Mouse (Mus musculus) gastrocnemius, adult 2 months (tissue): Measurements from ENCODE around the gene 1700025B11Rik. TPM values are rescaled to one million over a fixed set of nuclear protein-coding genes. Genes with fewer than 3 reads are reported as not detected.
"Not testable (repeated sequence)": the region's sequence is repeated elsewhere in the genome, so short reads cannot be mapped to it uniquely, and the experiment has no call there.

Experiments
- DNase-seq: peaks from one replicate; pipeline ENCODE4 v3.0.0; 2022
- H3K27ac ChIP-seq: fragments of 200-600 bp; 2 replicates; pipeline ENCODE4 v1.8.1; 2022; ENCODE audit warnings: mild to moderate bottlenecking
- H3K4me3 ChIP-seq: fragments of 200-600 bp; 2 replicates; pipeline ENCODE4 v1.8.1; 2022; ENCODE audit warnings: mild to moderate bottlenecking, moderate library complexity
- CTCF ChIP-seq: fragments of 200-600 bp; IDR thresholded peaks from 2 replicates; pipeline ENCODE4 v1.8.1; 2022; ENCODE audit warnings: antibody characterized with exemption, mild to moderate bottlenecking, moderate library complexity
- intact Hi-C: fragments of 180-260 bp; cut with DNase I; formaldehyde crosslinking; loops from one replicate; pipeline ENCODE4 v1.15.1; 2025
- total RNA-seq, 2 experiments: library from RNA; stranded (reverse); gene quantifications; 2 replicates each; pipeline ENCODE4 v1.2.3; 2021

Gene 1700025B11Rik
- total RNA-seq, 2 experiments from 2014 or later, result not detected

GRCm38 (mm10) chr15:77533216-77533615, 28.5 kb downstream of the 1700025B11Rik start, which contains the start of gene Apol7c:
Gene Apol7c, minus strand, starts transcription at chr15:77533316.
- Histone ChIP-seq H3K4me3 (no peak within 1 kb of the TSS), H3K27ac (no peak within 1 kb of the TSS)
- no peak for TF ChIP-seq CTCF
- intact Hi-C loops, result no loop called here
- no peak for DNase-seq

GRCm38 (mm10) chr15:77523186-77523843, 38.4 kb downstream of the 1700025B11Rik start:
- peak; percentile 59 for TF ChIP-seq CTCF
- intact Hi-C loops, result loop anchor here (5.0 kb wide), 1 partner anchor 109 kb away; no protein-coding TSS in a partner anchor
- H3K4me3 ChIP-seq, H3K27ac ChIP-seq: not testable (repeated sequence)
- DNase-seq, result peak; percentile 73

GRCm38 (mm10) chr15:77520596-77520995, 41.1 kb downstream of the 1700025B11Rik start:
- intact Hi-C loops, result loop anchor here (5.0 kb wide), 1 partner anchor 112 kb away; no protein-coding TSS in a partner anchor
- H3K4me3 ChIP-seq, H3K27ac ChIP-seq, DNase-seq: not testable (repeated sequence)

Other genes with a start within 250 kb of the 1700025B11Rik start
- 1 to 10 TPM in 1 of 2 experiments, under 1 TPM in 1; 0.31 to 1.2 TPM for gene Apol7a, start 162.8 kb downstream of the 1700025B11Rik start, total RNA-seq
- gene Apol9a, start 150.8 kb downstream of the 1700025B11Rik start, total RNA-seq, result not detected
- gene Apol7b, start 114.4 kb downstream of the 1700025B11Rik start, total RNA-seq, result under 1 TPM; 0.20 to 0.99 TPM
- gene Apol10a, start 84.8 kb downstream of the 1700025B11Rik start, total RNA-seq, result not detected
- not detected for gene Apol11a, start 53.6 kb downstream of the 1700025B11Rik start, total RNA-seq
- not detected for gene Apol7c, start 28.6 kb downstream of the 1700025B11Rik start, total RNA-seq
- under 1 TPM; 0.36 TPM for gene Apol10b, start 34.2 kb upstream of the 1700025B11Rik start, total RNA-seq
- gene Gm36245, start 37.4 kb upstream of the 1700025B11Rik start, total RNA-seq, result not detected
- under 1 TPM in 1 of 2 experiments, not detected in 1; 0.11 TPM for gene Apol11b, start 81.4 kb upstream of the 1700025B11Rik start, total RNA-seq
- gene Apol7e, start 137.0 kb upstream of the 1700025B11Rik start, total RNA-seq, result not detected
- not detected for gene Apol9b, start 167.1 kb upstream of the 1700025B11Rik start, total RNA-seq
- under 1 TPM; 0.08 to 0.31 TPM for gene Apol8, start 195.1 kb upstream of the 1700025B11Rik start, total RNA-seq